Mouse (Mus musculus) megakaryocyte, adult 5-6 weeks (primary cell): Measurements from ENCODE around the gene Lman2. TPM values are rescaled to one million over a fixed set of nuclear protein-coding genes. Genes with fewer than 3 reads are reported as not detected.
A peak's percentile ranks its signal among the peaks of the same experiment; 100 is the strongest.

Experiments used
- ATAC-seq: 2 replicates; pipeline ENCODE4 v1.8.0; 2016; ENCODE audit warnings: mild to moderate bottlenecking, inconsistent platforms; ENCODE audit not compliant: poor library complexity, severe bottlenecking
- total RNA-seq, 2 experiments: library from RNA; stranded (forward) in 1 of 2; stranded (reverse) in 1 of 2; fragments of 153-499, 151-499 nt in 1 of 2; fragments of 221-1000, 200-1000 nt in 1 of 2; gene quantifications; 2 replicates each; pipeline versions ENCODE4 v1.2.3 to v1.2.4; 2015 to 2017

Lman2 gene
- total RNA-seq, 2 experiments from 2014 or later, result 74.9 to 91.4 TPM

- no peak for ATAC-seq
Measured at GRCm38 (mm10) chr13:55328171-55328570, 34.4 kb downstream of the Lman2 start.

- ATAC-seq, result peak; percentile 78
Measured at GRCm38 (mm10) chr13:55327633-55328032, 35.0 kb downstream of the Lman2 start.

- ATAC-seq, result no peak
Measured at GRCm38 (mm10) chr13:55327169-55327568, 35.4 kb downstream of the Lman2 start.

GRCm38 (mm10) chr13:55325596-55325995, 37.0 kb downstream of the Lman2 start:
- no peak for ATAC-seq

GRCm38 (mm10) chr13:55322130-55322825, 40.3 kb downstream of the Lman2 start:
- peak; percentile 14; the same call in 1 of the 2 replicates for ATAC-seq

GRCm38 (mm10) chr13:55321434-55322129, 41.0 kb downstream of the Lman2 start, which contains the start of gene Rab24:
Rab24 (minus strand) TSS chr13:55321946.
- ATAC-seq, result peak; percentile 83

- no peak for ATAC-seq
Measured at GRCm38 (mm10) chr13:55319931-55320533, 42.6 kb downstream of the Lman2 start, which contains the start of gene Prelid1. Prelid1 (plus strand) TSS chr13:55320500.

- ATAC-seq, result peak; percentile 25; the same call in 1 of the 2 replicates
Measured at GRCm38 (mm10) chr13:55318351-55318750, 44.2 kb downstream of the Lman2 start.

GRCm38 (mm10) chr13:55314891-55315412, 47.6 kb downstream of the Lman2 start:
- ATAC-seq, result no peak

GRCm38 (mm10) chr13:55313051-55313450, 49.5 kb downstream of the Lman2 start:
- no peak for ATAC-seq

- no peak for ATAC-seq
Measured at GRCm38 (mm10) chr13:55312028-55312630, 50.5 kb downstream of the Lman2 start.

- no peak for ATAC-seq
Measured at GRCm38 (mm10) chr13:55300913-55301312, 61.7 kb downstream of the Lman2 start.

GRCm38 (mm10) chr13:55296760-55297159, 65.8 kb downstream of the Lman2 start:
- no peak for ATAC-seq

Other genes with a start within 250 kb of the Lman2 start
- not detected in 2 replicates for gene Gm17617, start 229.2 kb downstream of the Lman2 start, total RNA-seq (2015)
- gene Gm17617, start 229.2 kb downstream of the Lman2 start, total RNA-seq (2017), result not detected in 2 replicates
- not detected in 2 replicates for gene Fgfr4, start 210.1 kb downstream of the Lman2 start, total RNA-seq (2015)
- not detected in 2 replicates for gene Fgfr4, start 210.1 kb downstream of the Lman2 start, total RNA-seq (2017)
- 68.2 TPM in 2 replicates for gene Nsd1, start 153.0 kb downstream of the Lman2 start, total RNA-seq (2015)
- gene Nsd1, start 153.0 kb downstream of the Lman2 start, total RNA-seq (2017), result 71.6 and 83.6 TPM in 2 replicates
- gene Prelid1, start 42.3 kb downstream of the Lman2 start, total RNA-seq (2015), result 455 and 498 TPM in 2 replicates
- 146 and 163 TPM in 2 replicates for gene Prelid1, start 42.3 kb downstream of the Lman2 start, total RNA-seq (2017)
- gene Rab24, start 40.8 kb downstream of the Lman2 start, total RNA-seq (2015), result 228 and 247 TPM in 2 replicates
- 47.0 and 54.4 TPM in 2 replicates for gene Rab24, start 40.8 kb downstream of the Lman2 start, total RNA-seq (2017)
- 33.1 and 36.5 TPM in 2 replicates for gene Mxd3, start 33.0 kb downstream of the Lman2 start, total RNA-seq (2015)
- 31.4 and 36.1 TPM in 2 replicates for gene Mxd3, start 33.0 kb downstream of the Lman2 start, total RNA-seq (2017)
- gene Rgs14, start 6.9 kb upstream of the Lman2 start, total RNA-seq (2015), result 55.3 and 56.5 TPM in 2 replicates
- 68.1 and 75.0 TPM in 2 replicates for gene Rgs14, start 6.9 kb upstream of the Lman2 start, total RNA-seq (2017)
- gene Slc34a1, start 35.4 kb upstream of the Lman2 start, total RNA-seq (2015), result 0.39 and 0.58 TPM in 2 replicates
- 0.44 and 2.0 TPM in 2 replicates for gene Slc34a1, start 35.4 kb upstream of the Lman2 start, total RNA-seq (2017)
- gene Pfn3, start 52.4 kb upstream of the Lman2 start, total RNA-seq (2015), result not detected in 2 replicates
- not detected in 2 replicates for gene Pfn3, start 52.4 kb upstream of the Lman2 start, total RNA-seq (2017)
- gene F12, start 64.0 kb upstream of the Lman2 start, total RNA-seq (2015), result 0.13 and 0.21 TPM in 2 replicates
- gene F12, start 64.0 kb upstream of the Lman2 start, total RNA-seq (2017), result not detected in 2 replicates
- 87.3 and 89.9 TPM in 2 replicates for gene Grk6, start 82.3 kb upstream of the Lman2 start, total RNA-seq (2015)
- gene Grk6, start 82.3 kb upstream of the Lman2 start, total RNA-seq (2017), result 144 and 155 TPM in 2 replicates
- gene Prr7, start 101.5 kb upstream of the Lman2 start, total RNA-seq (2015), result 1.1 and 1.2 TPM in 2 replicates
- 1.4 and 1.8 TPM in 2 replicates for gene Prr7, start 101.5 kb upstream of the Lman2 start, total RNA-seq (2017)
- 0.18 TPM in 1 of 2 replicates, not detected in the other for gene Dbn1, start 125.3 kb upstream of the Lman2 start, total RNA-seq (2015)
- 0.57 and 2.9 TPM in 2 replicates for gene Dbn1, start 125.3 kb upstream of the Lman2 start, total RNA-seq (2017)
- gene Pdlim7, start 150.9 kb upstream of the Lman2 start, total RNA-seq (2015), result 23.8 and 25.9 TPM in 2 replicates
- 9.4 and 12.4 TPM in 2 replicates for gene Pdlim7, start 150.9 kb upstream of the Lman2 start, total RNA-seq (2017)
- 73.6 and 80.6 TPM in 2 replicates for gene Dok3, start 166.5 kb upstream of the Lman2 start, total RNA-seq (2015)
- gene Dok3, start 166.5 kb upstream of the Lman2 start, total RNA-seq (2017), result 81.2 and 88.6 TPM in 2 replicates
- gene Ddx41, start 173.9 kb upstream of the Lman2 start, total RNA-seq (2015), result 16.2 and 20.9 TPM in 2 replicates
- 41.4 and 56.6 TPM in 2 replicates for gene Ddx41, start 173.9 kb upstream of the Lman2 start, total RNA-seq (2017)
- 29.7 and 35.4 TPM in 2 replicates for gene Fam193b, start 208.3 kb upstream of the Lman2 start, total RNA-seq (2015)
- gene Fam193b, start 208.3 kb upstream of the Lman2 start, total RNA-seq (2017), result 19.1 and 26.4 TPM in 2 replicates
- 44.1 and 54.7 TPM in 2 replicates for gene Tmed9, start 210.9 kb upstream of the Lman2 start, total RNA-seq (2015)
- gene Tmed9, start 210.9 kb upstream of the Lman2 start, total RNA-seq (2017), result 87.7 and 100 TPM in 2 replicates
- 10.4 TPM in 2 replicates for gene B4galt7, start 237.1 kb upstream of the Lman2 start, total RNA-seq (2015)
- gene B4galt7, start 237.1 kb upstream of the Lman2 start, total RNA-seq (2017), result 11.3 and 11.8 TPM in 2 replicates